Mouse (Mus musculus) MN1 (cell line): ENCODE data around the gene Apbb1ip.

ENCODE experiments used
- DNase-seq: peaks from one replicate; pipeline ENCODE4 v3.0.0-alpha.2; 2016; ENCODE audit warnings: low spot score

Gene Apbb1ip

GRCm38 (mm10) chr2:22775681-22776080 lies 1.8 kb downstream of the Apbb1ip start:
- DNase-seq, result no peak

- no peak for DNase-seq
Measured at GRCm38 (mm10) chr2:22776568-22777230, 2.8 kb downstream of the Apbb1ip start.

- no peak for DNase-seq
Measured at GRCm38 (mm10) chr2:22777757-22778156, 3.9 kb downstream of the Apbb1ip start.

GRCm38 (mm10) chr2:22780884-22781283 lies 7.0 kb downstream of the Apbb1ip start:
- DNase-seq, result no peak

- no peak for DNase-seq
Measured at GRCm38 (mm10) chr2:22781387-22782009, 7.6 kb downstream of the Apbb1ip start.

GRCm38 (mm10) chr2:22782057-22782456 lies 8.2 kb downstream of the Apbb1ip start:
- no peak for DNase-seq

- no peak for DNase-seq
Measured at GRCm38 (mm10) chr2:22783137-22783638, 9.3 kb downstream of the Apbb1ip start.

- no peak for DNase-seq
Measured at GRCm38 (mm10) chr2:22784186-22784585, 10.3 kb downstream of the Apbb1ip start.

GRCm38 (mm10) chr2:22784771-22785170 lies 10.9 kb downstream of the Apbb1ip start:
- no peak for DNase-seq

GRCm38 (mm10) chr2:22788658-22789057 lies 14.8 kb downstream of the Apbb1ip start:
- DNase-seq, result no peak

- DNase-seq, result no peak
Measured at GRCm38 (mm10) chr2:22789576-22789975, 15.7 kb downstream of the Apbb1ip start.

GRCm38 (mm10) chr2:22790435-22790834 lies 16.5 kb downstream of the Apbb1ip start:
- no peak for DNase-seq

GRCm38 (mm10) chr2:22795087-22795486 lies 21.2 kb downstream of the Apbb1ip start:
- DNase-seq, result no peak

GRCm38 (mm10) chr2:22796487-22796886 lies 22.6 kb downstream of the Apbb1ip start:
- DNase-seq, result no peak

GRCm38 (mm10) chr2:22799430-22800041 lies 25.6 kb downstream of the Apbb1ip start:
- no peak for DNase-seq

- DNase-seq, result no peak
Measured at GRCm38 (mm10) chr2:22805589-22805988, 31.7 kb downstream of the Apbb1ip start.

- DNase-seq, result peak; percentile 7
Measured at GRCm38 (mm10) chr2:22806576-22806975, 32.7 kb downstream of the Apbb1ip start.

- no peak for DNase-seq
Measured at GRCm38 (mm10) chr2:22807312-22807711, 33.4 kb downstream of the Apbb1ip start.

GRCm38 (mm10) chr2:22810851-22811250 lies 37.0 kb downstream of the Apbb1ip start:
- DNase-seq, result no peak

- no peak for DNase-seq
Measured at GRCm38 (mm10) chr2:22811466-22811865, 37.6 kb downstream of the Apbb1ip start.

GRCm38 (mm10) chr2:22813921-22814320 lies 40.0 kb downstream of the Apbb1ip start:
- DNase-seq, result no peak

- DNase-seq, result no peak
Measured at GRCm38 (mm10) chr2:22815674-22816073, 41.8 kb downstream of the Apbb1ip start.

GRCm38 (mm10) chr2:22816231-22816630 lies 42.3 kb downstream of the Apbb1ip start:
- no peak for DNase-seq
